ENCODE assay signal across 24 mouse cellular contexts in the genomic region with DNA sequence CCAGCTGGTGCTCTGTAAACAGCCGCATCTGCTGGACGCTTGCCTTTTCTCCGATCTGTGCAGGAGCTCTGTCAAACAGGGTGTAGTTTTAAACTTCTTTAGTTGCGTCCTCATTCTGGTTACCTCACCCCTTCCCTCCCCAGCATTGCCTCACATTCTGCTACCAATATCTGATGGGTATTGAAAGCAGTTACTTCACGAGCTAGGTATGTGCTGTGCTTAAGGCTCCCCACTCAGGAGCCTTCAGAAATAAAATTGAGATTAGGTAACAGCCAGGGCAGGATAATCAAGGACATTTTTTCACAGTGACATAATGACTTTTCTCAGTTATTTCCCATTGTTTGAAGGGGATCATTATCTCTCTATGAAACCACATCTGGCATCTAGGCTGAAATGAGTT. TPM values are rescaled to one million over a fixed set of nuclear protein-coding genes. Genes with fewer than 3 reads are reported as not detected.
DNase-seq lines count a peak whose midpoint lies in the region; ATAC-seq and TF ChIP-seq lines count a peak whose summit lies in the region.
"Had no signal": no experiment of that assay in that cellular context is flagged by ENCODE, and none has a peak within 500 bp of the region (broad histone marks: within the 10 kb centered on the region; RNA-seq: fewer than 3 reads in every experiment).

No protein-coding gene starts in this region.

- no peak for TF ChIP-seq CTCF in stomach, postnatal 0 days (IDR thresholded peaks at IDR 0.05; ENCODE audit: low read depth)

- H3K9me3 ChIP-seq in stomach, embryonic 16.5 days (replicated peaks; ENCODE audit: control insufficient read depth, low read length) = no peaks in the 10 kb centered on the region
- H3K9me3 ChIP-seq in stomach, postnatal 0 days (ENCODE audit: control insufficient read depth, low read length) = no peaks in the 10 kb centered on the region
- H3K9me3 ChIP-seq: midbrain, embryonic 13.5 days had no signal

- H3K4me3 ChIP-seq in stomach, embryonic 16.5 days (replicated peaks; ENCODE audit: low read length) = no peak overlapping the region
- H3K4me3 ChIP-seq in stomach, postnatal 0 days (ENCODE audit: low read depth, low read length) = no peak overlapping the region
- H3K4me3 ChIP-seq: left cerebral cortex, adult 2 months; midbrain, embryonic 13.5 days; myocyte had no signal

- DNase-seq in gastrocnemius, postnatal 14 days = peak; percentile 19
- DNase-seq in gastrocnemius, postnatal 36 days = no peak
- DNase-seq in heart, postnatal 10 days = peak; percentile 20 to 25
- DNase-seq in heart, postnatal 25 days (ENCODE audit: low spot score) = no peak
- DNase-seq in stomach, postnatal 0 days (ENCODE audit: low spot score) = no peak
- no peak for DNase-seq in urinary bladder, postnatal 36 days (ENCODE audit: low spot score in 2 of 2)
- DNase-seq in layer of hippocampus, adult 9-11 months = no peak
- DNase-seq: adrenal gland, adult 8-10 months; cerebellum, adult 11 months; cerebellum, postnatal 25 days; gastrocnemius, postnatal 25 days; kidney, adult 18-20 months; kidney, postnatal 10 days; liver; liver, postnatal 0 days; retina, postnatal 1 day; right cerebral cortex, postnatal 4 days; thymus, adult 18-20 months had no signal

- H3K27me3 ChIP-seq in stomach, embryonic 16.5 days (ENCODE audit: control insufficient read depth, insufficient read depth, low read length) = no peaks in the 10 kb centered on the region
- no peaks in the 10 kb centered on the region for H3K27me3 ChIP-seq in stomach, postnatal 0 days (ENCODE audit: control insufficient read depth, insufficient read depth, low read length)
- H3K27me3 ChIP-seq: CH12.LX; midbrain, embryonic 13.5 days had no signal

- no peak for TF ChIP-seq EP300 in stomach, postnatal 0 days (optimal IDR thresholded peaks at IDR 0.05)

- no peak for ATAC-seq in stomach, embryonic 16.5 days (ENCODE audit: insufficient read depth, low FRiP score)
- no peak for ATAC-seq in stomach, postnatal 0 days (ENCODE audit: low FRiP score, low TSS enrichment)
- ATAC-seq: hindbrain, embryonic 16.5 days; liver, postnatal 0 days; midbrain, embryonic 13.5 days had no signal

- H3K27ac ChIP-seq in stomach, embryonic 16.5 days (ENCODE audit: low read length) = no peak overlapping the region
- no peak overlapping the region for H3K27ac ChIP-seq in stomach, postnatal 0 days (replicated peaks)
- H3K27ac ChIP-seq: left cerebral cortex, adult 2 months; midbrain, embryonic 13.5 days had no signal

- 0 out of 2 replicates have a peak overlapping the region, but pooled peaks have one; percentile 7 for H3K9ac ChIP-seq in stomach, embryonic 16.5 days (ENCODE audit: low read length)
- H3K9ac ChIP-seq in stomach, postnatal 0 days (ENCODE audit: low read length) = no peak overlapping the region
- H3K9ac ChIP-seq: liver, postnatal 0 days; midbrain, embryonic 13.5 days had no signal

- intact Hi-C loops in gastrocnemius, postnatal 14 days (cut with DNase I; ENCODE audit: low total_unique reads) = no loop called here
- intact Hi-C loops in gastrocnemius, postnatal 36 days (cut with DNase I) = no loop called here
- intact Hi-C loops in heart, postnatal 10 days (cut with DNase I) = no loop called here
- intact Hi-C loops in heart, postnatal 25 days (cut with DNase I) = no loop called here

- H3K4me2 ChIP-seq in stomach, embryonic 16.5 days (ENCODE audit: low read depth, low read length) = no peak overlapping the region
- H3K4me2 ChIP-seq in stomach, postnatal 0 days (replicated peaks; ENCODE audit: low read depth) = no peak overlapping the region
- H3K4me2 ChIP-seq: midbrain, embryonic 13.5 days had no signal

- 0 out of 2 replicates have a peak, but pooled peaks cover 7% of the 10 kb centered on the region for H3K4me1 ChIP-seq in stomach, embryonic 16.5 days (ENCODE audit: control insufficient read depth, insufficient read depth, low read length)
- no peaks in the 10 kb centered on the region for H3K4me1 ChIP-seq in stomach, postnatal 0 days (replicated peaks; ENCODE audit: control insufficient read depth, insufficient read depth)

- no peaks in the 10 kb centered on the region for H3K36me3 ChIP-seq in stomach, embryonic 16.5 days (ENCODE audit: control insufficient read depth, insufficient read depth, low read length)
- no peaks in the 10 kb centered on the region for H3K36me3 ChIP-seq in stomach, postnatal 0 days (ENCODE audit: control insufficient read depth, insufficient read depth, low read length)
- H3K36me3 ChIP-seq: midbrain, embryonic 13.5 days had no signal

- WGBS in stomach, embryonic 16.5 days = 29% methylated on average over 5 of the region's 5 CpGs
- WGBS in stomach, postnatal 0 days = 32% methylated on average over 5 of the region's 5 CpGs

RNA-seq across cellular contexts. Expression of a gene that starts 23.9 kb away (rescaled TPM):
- 10 to 100 TPM in 1 of 2 experiments, 1 to 10 TPM in 1; 8.1 to 12.1 TPM for total RNA-seq in gastrocnemius, postnatal 14 days (2021)
- 1 to 10 TPM; 4.0 to 5.7 TPM for total RNA-seq in gastrocnemius, postnatal 36 days (2021)
- total RNA-seq in heart, postnatal 10 days (2021) = 10 to 100 TPM; 14.7 to 18.0 TPM
- 1 to 10 TPM; 5.0 to 5.8 TPM for total RNA-seq in heart, postnatal 25 days (2021)
- polyA plus RNA-seq in stomach, embryonic 16.5 days (2015; fragmentation: Nextera tagmentation; extraction: Ambion mirVana) = 6.3 and 8.7 TPM in 2 replicates
- 5.1 and 5.9 TPM in 2 replicates for polyA plus RNA-seq in stomach, postnatal 0 days (2015; fragmentation: Nextera tagmentation; extraction: Ambion mirVana)

Comparison
In these comparisons a context has a peak if more than half of its experiments do, and no peak if none do; other contexts are left out.
1. DNase-seq: peak in gastrocnemius, postnatal 14 days (single experiment) and heart, postnatal 10 days (2 of 2); none in gastrocnemius, postnatal 36 days (0 of 2), heart, postnatal 25 days (single experiment), stomach, postnatal 0 days (single experiment), urinary bladder, postnatal 36 days (0 of 2) and layer of hippocampus, adult 9-11 months (single experiment).